Mouse (Mus musculus): Measurements from ENCODE around the gene Rgs19. TPM values are rescaled to one million over a fixed set of nuclear protein-coding genes. Genes with fewer than 3 reads are reported as not detected.

The Rgs19 gene
- polyA plus RNA-seq, 1 experiment from 2014 or later, result 44.2 TPM

DNA sequence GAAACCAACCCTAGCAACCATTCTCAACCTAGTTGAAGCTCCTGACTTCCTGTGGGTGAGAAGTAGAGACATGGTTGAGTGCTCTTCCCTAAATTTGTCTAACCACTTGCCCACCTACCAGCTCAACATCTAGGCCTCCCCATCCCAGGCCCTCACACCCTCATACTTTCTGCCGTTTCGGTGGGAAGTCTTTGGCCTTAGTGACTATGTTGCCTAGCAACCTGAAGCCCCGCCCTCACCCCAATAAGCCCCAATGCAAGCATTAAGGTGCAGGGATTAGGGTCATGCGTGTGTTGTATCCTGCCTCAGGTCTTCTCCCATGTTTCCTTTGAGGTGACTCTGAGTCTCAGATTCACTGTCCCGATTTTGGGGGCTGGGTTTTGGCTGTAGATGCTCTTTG is 4.5 kb upstream of the Rgs19 start, which contains the start of gene Lkaaear1:
Gene Lkaaear1 (minus strand): TSS at position 202 of the 400 bp plus-strand sequence.
- Histone ChIP-seq H3K36me3 (no peaks in the 10 kb centered on the region), H3K4me1 (peaks cover 6% of the 10 kb centered on the region; the same call in 1 of the 2 replicates), H3K4me3 (no peak within 1 kb of the TSS), H3K4me2 (no peak within 1 kb of the TSS), H3K9me3 (no peaks in the 10 kb centered on the region), H3K27ac (replicated peaks) (no peak within 1 kb of the TSS), H3K27me3 (replicated peaks) (peaks cover 23% of the 10 kb centered on the region), H3K9ac (no peak within 1 kb of the TSS)
- whole genome bisulfite sequencing, result 47% methylated on average over 5 of the region's 5 CpGs
- no peak for ATAC-seq (ENCODE audit: extremely low read depth, insufficient number of reproducible peaks, low FRiP score, low TSS enrichment)

DNA sequence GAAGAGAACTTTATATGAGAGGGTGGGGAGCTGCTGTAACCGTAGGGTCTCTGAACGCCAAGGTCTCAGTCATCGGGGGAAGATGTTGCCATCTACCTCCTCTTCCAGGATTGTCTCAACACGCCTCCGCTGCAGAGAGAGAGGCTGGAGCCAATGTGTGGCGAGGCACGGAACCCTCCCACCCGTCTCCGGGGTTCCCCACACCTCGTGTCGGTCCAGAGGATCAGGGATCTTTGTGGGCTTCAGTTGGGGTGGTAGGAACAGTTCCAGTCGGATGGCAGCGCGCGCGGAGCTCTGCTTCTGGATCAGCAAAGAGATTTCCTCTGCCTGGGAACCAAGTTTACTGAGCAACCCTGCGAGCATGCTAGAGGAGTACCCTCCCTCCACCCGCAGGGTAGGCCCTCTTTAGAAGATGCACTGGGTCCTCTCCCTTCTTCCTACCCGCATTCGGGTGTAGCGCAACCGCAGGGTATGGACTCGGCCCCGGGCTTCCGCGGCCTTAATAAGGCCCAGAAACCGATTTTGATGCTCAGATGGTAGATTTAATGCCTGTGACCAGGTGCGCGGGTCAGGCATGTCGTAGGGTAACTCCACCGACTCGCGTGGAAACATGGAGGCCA is 3.1 kb upstream of the Rgs19 start:
- Histone ChIP-seq H3K9me3 (no peaks in the 10 kb centered on the region), H3K27me3 (replicated peaks) (peaks cover 23% of the 10 kb centered on the region), H3K27ac (replicated peaks) (no peak overlapping the region), H3K4me3 (no peak overlapping the region), H3K4me1 (peaks cover 14% of the 10 kb centered on the region), H3K9ac (no peak overlapping the region), H3K4me2 (no peak overlapping the region), H3K36me3 (no peaks in the 10 kb centered on the region)
- WGBS, result 55% methylated on average over 33 of the region's 33 CpGs
- ATAC-seq (ENCODE audit: extremely low read depth, insufficient number of reproducible peaks, low FRiP score, low TSS enrichment), result no peak

DNA sequence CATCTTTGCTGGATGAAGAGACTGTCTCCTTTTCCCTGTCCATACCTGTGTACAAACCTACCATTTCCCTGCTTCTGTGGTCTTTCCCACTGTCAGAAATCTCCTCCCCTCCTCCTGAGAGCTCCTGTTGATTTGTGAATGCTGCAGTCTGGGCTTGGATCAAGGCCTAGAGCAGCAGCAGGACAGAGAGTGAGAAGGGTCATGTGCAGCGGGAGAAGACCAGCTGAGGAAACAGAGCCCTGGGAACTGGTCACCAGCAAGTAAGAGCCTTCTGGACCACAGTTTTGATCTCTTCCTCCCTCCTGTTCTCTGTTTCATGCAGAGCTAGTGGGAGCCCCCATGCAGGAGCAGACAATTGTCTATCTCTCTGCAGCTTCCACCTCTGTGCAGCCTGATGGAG is 2.0 kb upstream of the Rgs19 start:
- peaks cover 15% of the 10 kb centered on the region for H3K4me1 ChIP-seq
- H3K36me3 ChIP-seq, result no peaks in the 10 kb centered on the region
- no peak overlapping the region for H3K9ac ChIP-seq
- H3K9me3 ChIP-seq, result no peaks in the 10 kb centered on the region
- ATAC-seq (ENCODE audit: extremely low read depth, insufficient number of reproducible peaks, low FRiP score, low TSS enrichment), result no peak
- 71% methylated on average over 1 of the region's 1 CpGs for WGBS
- H3K27me3 ChIP-seq (replicated peaks), result peaks cover 23% of the 10 kb centered on the region
- H3K4me3 ChIP-seq, result no peak overlapping the region
- H3K4me2 ChIP-seq, result no peak overlapping the region
- H3K27ac ChIP-seq (replicated peaks), result no peak overlapping the region

DNA sequence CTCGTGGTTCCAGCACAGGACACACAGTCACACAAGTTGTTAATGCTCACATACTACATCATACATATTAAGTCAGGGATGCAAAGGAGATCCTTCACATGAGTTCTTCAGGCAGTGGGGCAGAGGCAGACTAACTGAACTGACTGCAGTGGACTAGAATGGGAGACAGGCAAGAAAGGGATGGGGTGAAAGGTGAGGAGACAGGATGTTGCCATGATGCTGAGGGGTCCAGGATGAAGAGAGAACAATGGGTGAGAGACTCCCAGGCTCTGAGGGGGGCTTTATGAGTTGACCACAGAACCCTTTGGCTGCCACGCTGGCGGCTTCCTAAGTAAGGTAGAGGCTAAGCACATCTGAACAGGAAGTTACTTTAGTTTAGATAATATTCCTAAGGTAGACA is 804 bp upstream of the Rgs19 start:
- H3K9ac ChIP-seq, result peak overlapping the region; percentile 90; the same call in 1 of the 2 replicates
- 79% methylated on average over 3 of the region's 3 CpGs for WGBS

DNA sequence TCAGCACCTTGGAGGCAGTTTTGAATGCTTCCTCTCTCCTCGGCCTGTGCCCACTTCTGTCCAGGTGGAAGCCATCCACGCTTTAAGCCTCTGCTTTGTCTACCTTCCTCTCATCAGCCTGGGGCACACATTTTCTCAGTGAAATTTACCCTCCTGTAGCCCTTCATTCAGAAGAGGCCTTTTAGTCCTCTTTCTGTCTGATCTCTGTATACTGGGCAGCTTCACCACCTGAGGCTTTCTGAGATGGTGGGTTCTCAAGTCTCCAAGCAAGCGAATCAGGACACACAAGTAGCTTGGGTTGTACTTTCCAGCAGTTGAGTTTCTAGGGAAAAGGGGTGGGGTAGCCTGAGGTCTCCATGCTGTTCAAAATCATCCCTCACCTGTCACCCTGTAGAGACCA is 1.5 kb downstream of the Rgs19 start:
- peak overlapping the region; percentile 75; the same call in 1 of the 2 replicates for H3K4me3 ChIP-seq
- H3K4me1 ChIP-seq, result peaks cover 26% of the 10 kb centered on the region
- ATAC-seq (ENCODE audit: extremely low read depth, insufficient number of reproducible peaks, low FRiP score, low TSS enrichment), result no peak
- no peak overlapping the region for H3K27ac ChIP-seq (replicated peaks)
- peak overlapping the region; percentile 89 for H3K4me2 ChIP-seq
- H3K36me3 ChIP-seq, result peaks cover 22% of the 10 kb centered on the region
- H3K9ac ChIP-seq, result no peak overlapping the region
- 91% methylated on average over 3 of the region's 3 CpGs for WGBS
- H3K27me3 ChIP-seq (replicated peaks), result peaks cover 16% of the 10 kb centered on the region
- H3K9me3 ChIP-seq, result no peaks in the 10 kb centered on the region

More for the DNA sequence above, 804 bp upstream of the Rgs19 start:
- no peak overlapping the region for H3K27ac ChIP-seq (replicated peaks)
- ATAC-seq (ENCODE audit: extremely low read depth, insufficient number of reproducible peaks, low FRiP score, low TSS enrichment), result no peak
- peaks cover 26% of the 10 kb centered on the region for H3K4me1 ChIP-seq
- peaks cover under 1% of the 10 kb centered on the region; the same call in 1 of the 2 replicates for H3K36me3 ChIP-seq
- peaks cover 23% of the 10 kb centered on the region for H3K27me3 ChIP-seq (replicated peaks)
- H3K4me2 ChIP-seq, result peak overlapping the region; percentile 89
- H3K4me3 ChIP-seq, result peak overlapping the region; percentile 75; the same call in 1 of the 2 replicates
- H3K9me3 ChIP-seq, result no peaks in the 10 kb centered on the region

DNA sequence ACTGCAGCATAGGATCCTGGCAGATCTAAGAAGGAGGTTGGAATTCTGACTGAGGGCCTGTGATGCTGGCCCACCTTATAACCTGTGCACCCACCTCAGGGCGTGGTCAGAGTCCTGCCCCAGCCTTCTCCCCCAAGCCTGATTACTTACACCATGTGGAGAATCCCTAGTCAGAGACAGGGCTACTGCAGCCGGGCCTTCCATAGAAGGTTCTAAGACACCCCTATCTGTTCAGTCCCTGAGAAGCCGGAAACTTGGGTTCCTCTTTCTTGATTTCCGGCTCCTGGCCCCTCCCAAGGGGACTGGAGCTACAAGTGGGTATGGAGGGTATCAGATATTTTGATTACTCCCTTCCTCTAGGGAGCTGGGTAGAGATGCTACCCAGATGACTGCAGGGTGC is 2.2 kb downstream of the Rgs19 start:
- WGBS, result 75% methylated on average over 4 of the region's 4 CpGs
- no peak overlapping the region for H3K4me3 ChIP-seq
- peaks cover 9% of the 10 kb centered on the region for H3K27me3 ChIP-seq (replicated peaks)
- peaks cover 30% of the 10 kb centered on the region for H3K36me3 ChIP-seq
- H3K9ac ChIP-seq, result no peak overlapping the region
- H3K9me3 ChIP-seq, result no peaks in the 10 kb centered on the region
- ATAC-seq (ENCODE audit: extremely low read depth, insufficient number of reproducible peaks, low FRiP score, low TSS enrichment), result no peak
- no peak overlapping the region for H3K27ac ChIP-seq (replicated peaks)
- peaks cover 26% of the 10 kb centered on the region for H3K4me1 ChIP-seq
- H3K4me2 ChIP-seq, result no peak overlapping the region

DNA sequence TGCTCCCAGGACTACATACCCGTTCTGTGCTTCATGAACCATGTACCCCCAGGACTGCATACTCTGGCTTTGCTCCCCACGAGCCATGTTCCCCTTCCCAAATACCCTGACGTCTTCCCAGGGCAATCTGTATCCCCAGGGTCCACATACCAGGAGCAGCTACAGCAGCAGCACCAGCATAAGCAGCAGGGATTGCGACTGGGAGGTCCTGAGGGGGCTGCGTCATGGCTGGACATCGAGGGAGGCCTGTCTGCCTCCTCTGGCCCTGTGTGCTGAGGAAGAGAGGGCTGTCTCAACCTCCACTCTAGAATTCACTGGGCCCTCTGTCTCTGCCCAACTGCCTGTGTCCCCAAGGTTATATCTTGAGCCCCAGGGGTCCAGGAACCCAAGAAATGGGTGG is 2.7 kb downstream of the Rgs19 start:
- Histone ChIP-seq H3K9me3 (no peaks in the 10 kb centered on the region), H3K27me3 (replicated peaks) (0 out of 2 replicates have a peak, but pooled peaks cover 6% of the 10 kb centered on the region), H3K4me2 (no peak overlapping the region), H3K9ac (no peak overlapping the region), H3K4me3 (no peak overlapping the region), H3K4me1 (peaks cover 26% of the 10 kb centered on the region), H3K36me3 (peaks cover 34% of the 10 kb centered on the region), H3K27ac (replicated peaks) (no peak overlapping the region)
- WGBS, result 84% methylated on average over 6 of the region's 6 CpGs
- ATAC-seq (ENCODE audit: extremely low read depth, insufficient number of reproducible peaks, low FRiP score, low TSS enrichment), result no peak

DNA sequence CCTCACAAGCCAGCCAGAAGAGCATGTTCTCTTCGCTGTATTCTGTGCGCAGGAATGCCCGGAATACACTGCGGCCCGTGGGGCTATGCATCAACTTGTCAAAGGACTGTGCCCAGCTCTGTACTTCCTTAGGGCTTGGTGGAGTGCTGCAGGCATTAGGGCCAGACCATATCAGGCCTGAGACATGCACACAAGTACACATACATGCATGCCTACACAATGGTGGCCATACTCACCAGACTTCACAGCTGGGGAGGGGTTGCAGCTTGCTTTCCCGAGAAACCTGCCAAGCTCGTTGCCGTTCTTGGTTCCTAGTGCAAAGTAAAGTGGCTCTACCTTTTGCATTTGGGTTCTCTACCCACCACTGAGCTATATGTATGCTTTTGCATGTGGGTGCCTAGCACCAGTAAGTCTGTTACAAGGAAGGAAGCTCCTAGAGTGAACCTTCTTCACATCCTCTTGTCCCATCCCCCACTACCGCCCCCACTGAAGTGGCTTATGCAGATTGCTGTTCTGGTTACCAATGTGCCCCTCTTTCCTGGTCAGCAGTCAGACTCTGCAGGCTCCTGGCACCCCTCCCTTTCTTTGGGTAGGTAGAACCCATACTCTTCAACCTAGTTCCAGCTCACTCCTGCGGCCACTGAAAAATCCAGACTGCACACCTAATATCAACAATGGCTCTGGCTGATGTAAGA is 4.2 kb downstream of the Rgs19 start:
- no peak for ATAC-seq (ENCODE audit: extremely low read depth, insufficient number of reproducible peaks, low FRiP score, low TSS enrichment)
- Histone ChIP-seq H3K36me3 (peaks cover 40% of the 10 kb centered on the region), H3K4me3 (no peak overlapping the region), H3K4me1 (peaks cover 26% of the 10 kb centered on the region), H3K27me3 (replicated peaks) (no peaks in the 10 kb centered on the region), H3K4me2 (no peak overlapping the region), H3K9ac (no peak overlapping the region), H3K27ac (replicated peaks) (no peak overlapping the region), H3K9me3 (no peaks in the 10 kb centered on the region)
- 82% methylated on average over 10 of the region's 10 CpGs for WGBS

DNA sequence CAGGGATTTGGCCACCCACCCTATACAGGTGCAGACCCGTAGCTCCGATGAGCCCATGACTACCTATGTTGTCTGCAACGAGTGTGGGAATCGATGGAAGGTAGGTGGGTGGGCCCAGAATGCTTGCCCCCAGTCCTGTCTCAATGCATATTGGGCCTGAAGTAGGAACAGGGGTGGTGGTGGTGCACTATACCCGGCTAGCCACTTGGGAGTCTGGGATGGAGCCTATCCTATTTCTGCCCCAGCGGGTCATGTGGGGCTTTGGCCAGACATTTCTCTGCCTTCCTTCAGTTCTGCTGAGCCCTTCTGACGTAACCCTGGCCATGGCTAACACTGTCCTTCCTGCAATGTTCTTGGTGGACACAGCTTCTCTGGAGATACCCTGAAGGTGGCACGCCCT is 6.2 kb downstream of the Rgs19 start:
- H3K36me3 ChIP-seq, result peaks cover 40% of the 10 kb centered on the region
- no peak overlapping the region for H3K9ac ChIP-seq
- WGBS, result 90% methylated on average over 8 of the region's 8 CpGs
- no peaks in the 10 kb centered on the region for H3K27me3 ChIP-seq (replicated peaks)
- no peaks in the 10 kb centered on the region for H3K9me3 ChIP-seq
- H3K4me1 ChIP-seq, result peaks cover 13% of the 10 kb centered on the region
- H3K4me2 ChIP-seq, result no peak overlapping the region
- H3K4me3 ChIP-seq, result no peak overlapping the region
- H3K27ac ChIP-seq (replicated peaks), result no peak overlapping the region
- ATAC-seq (ENCODE audit: extremely low read depth, insufficient number of reproducible peaks, low FRiP score, low TSS enrichment), result no peak

DNA sequence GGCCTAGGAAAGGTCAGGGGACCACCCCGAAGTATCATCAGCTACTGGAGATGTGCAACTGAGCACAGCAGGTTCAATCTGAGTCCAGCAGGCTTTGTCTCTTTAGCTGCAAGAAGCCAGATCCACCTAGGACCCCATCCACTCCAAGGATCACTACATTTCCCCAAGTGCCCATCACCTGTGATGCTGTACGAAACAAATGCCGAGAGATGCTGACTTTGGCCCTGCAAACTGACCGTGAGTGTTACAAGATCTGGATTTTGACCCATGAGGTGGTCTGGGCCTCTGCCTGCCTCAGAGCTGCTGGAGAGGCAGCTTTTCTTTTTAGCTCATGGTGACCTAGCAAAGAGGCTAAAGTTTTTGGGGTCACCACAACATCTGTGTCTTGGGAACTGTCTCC is 8.1 kb downstream of the Rgs19 start:
- no peak overlapping the region for H3K9ac ChIP-seq
- H3K4me3 ChIP-seq, result no peak overlapping the region
- H3K27me3 ChIP-seq (replicated peaks), result no peaks in the 10 kb centered on the region
- H3K4me2 ChIP-seq, result no peak overlapping the region
- WGBS, result 84% methylated on average over 4 of the region's 4 CpGs
- H3K4me1 ChIP-seq, result peaks cover 18% of the 10 kb centered on the region
- H3K27ac ChIP-seq (replicated peaks), result no peak overlapping the region
- peaks cover 40% of the 10 kb centered on the region for H3K36me3 ChIP-seq
- no peak for ATAC-seq (ENCODE audit: extremely low read depth, insufficient number of reproducible peaks, low FRiP score, low TSS enrichment)
- H3K9me3 ChIP-seq, result no peaks in the 10 kb centered on the region

DNA sequence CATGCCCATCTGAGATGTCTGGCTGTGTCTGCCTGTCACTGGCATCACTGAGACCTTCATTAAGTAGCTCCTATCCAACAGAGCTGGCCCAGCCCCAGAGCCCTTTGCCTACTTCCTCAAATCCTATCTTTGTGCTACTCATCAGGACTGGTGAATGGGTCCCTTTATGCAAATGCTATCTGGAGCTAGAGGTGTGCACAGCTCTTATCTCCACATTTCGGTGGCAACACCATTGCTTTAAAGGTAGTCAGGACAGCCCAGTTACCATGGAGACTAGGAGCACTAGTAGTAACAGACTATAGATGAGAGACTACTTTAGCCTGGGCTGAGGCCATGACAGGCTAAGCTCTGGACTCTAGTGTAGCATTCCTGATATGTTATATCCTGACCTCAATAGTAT is 9.1 kb downstream of the Rgs19 start:
- 71% methylated on average over 1 of the region's 1 CpGs for WGBS
- Histone ChIP-seq H3K27ac (replicated peaks) (no peak overlapping the region), H3K4me1 (peaks cover 11% of the 10 kb centered on the region), H3K9ac (no peak overlapping the region), H3K4me2 (no peak overlapping the region), H3K4me3 (no peak overlapping the region), H3K9me3 (no peaks in the 10 kb centered on the region), H3K27me3 (replicated peaks) (no peaks in the 10 kb centered on the region), H3K36me3 (peaks cover 40% of the 10 kb centered on the region)
- no peak for ATAC-seq (ENCODE audit: extremely low read depth, insufficient number of reproducible peaks, low FRiP score, low TSS enrichment)

DNA sequence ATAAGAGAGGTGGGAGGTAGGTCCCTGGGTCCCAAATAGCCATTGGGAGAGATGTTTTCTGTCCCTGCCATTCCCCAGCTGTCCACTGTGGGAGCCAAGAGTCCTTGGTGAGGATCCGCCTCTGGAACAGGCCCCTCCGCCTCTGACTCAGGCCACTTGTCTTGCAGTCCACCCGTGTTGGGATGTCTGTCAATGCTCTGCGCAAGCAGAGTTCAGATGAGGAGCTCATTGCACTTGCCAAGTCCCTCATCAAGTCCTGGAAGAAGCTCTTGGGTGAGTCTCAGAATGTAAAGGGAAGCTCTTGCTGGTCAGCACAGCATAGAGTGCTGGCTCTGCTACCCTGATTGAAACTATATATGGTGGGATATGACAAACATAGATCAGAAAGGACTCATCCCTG is 10.4 kb downstream of the Rgs19 start:
- Histone ChIP-seq H3K9me3 (no peaks in the 10 kb centered on the region), H3K4me2 (no peak overlapping the region), H3K27ac (replicated peaks) (no peak overlapping the region), H3K27me3 (replicated peaks) (no peaks in the 10 kb centered on the region), H3K36me3 (peaks cover 29% of the 10 kb centered on the region), H3K4me3 (no peak overlapping the region), H3K4me1 (peaks cover 16% of the 10 kb centered on the region), H3K9ac (no peak overlapping the region)
- 49% methylated on average over 4 of the region's 4 CpGs for WGBS
- ATAC-seq (ENCODE audit: extremely low read depth, insufficient number of reproducible peaks, low FRiP score, low TSS enrichment), result no peak
